Mouse (Mus musculus): ENCODE measurements at regions not wholly inside any gene's neighbourhood (a gene's known extent, or its start where the extent isn't known, plus 50 kb on each side); places are given as distances from the start of the nearest gene placed in this dataset.

- ATAC-seq (replicated peaks; ENCODE audit: poor library complexity): no peak
Observed at GRCm38 (mm10) chr3:20973077-20973476, 606.1 kb upstream of the Agtr1b start.

Measured in megakaryocyte progenitor cell, adult 5-6 weeks (primary cell).